Mouse (Mus musculus) testis, postnatal 10 days (tissue): ENCODE results near the gene Dcbld2.
"Not testable (repeated sequence)": the region's sequence is repeated elsewhere in the genome, so short reads cannot be mapped to it uniquely, and the experiment has no call there.

ENCODE experiments used
- DNase-seq: peaks from one replicate; pipeline ENCODE4 v3.0.0; 2021; ENCODE audit warnings: low spot score

Gene Dcbld2

GRCm38 (mm10) chr16:58450648-58451047, 42.4 kb downstream of the Dcbld2 start:
- no peak for DNase-seq

- no peak for DNase-seq
These were observed 43.4 kb downstream of the Dcbld2 start for GRCm38 (mm10) chr16:58451647-58452046.

- no peak for DNase-seq
These were observed 44.9 kb downstream of the Dcbld2 start for GRCm38 (mm10) chr16:58453138-58453537.

GRCm38 (mm10) chr16:58453820-58454219, 45.6 kb downstream of the Dcbld2 start:
- no peak for DNase-seq

- peak; percentile 69 for DNase-seq
These were observed 46.4 kb downstream of the Dcbld2 start for GRCm38 (mm10) chr16:58454617-58455016.

GRCm38 (mm10) chr16:58455118-58455517, 46.9 kb downstream of the Dcbld2 start:
- no peak for DNase-seq

- no peak for DNase-seq
These were observed 48.2 kb downstream of the Dcbld2 start for GRCm38 (mm10) chr16:58456445-58456844.

GRCm38 (mm10) chr16:58456991-58457390, 48.7 kb downstream of the Dcbld2 start:
- DNase-seq, result no peak

- DNase-seq, result not testable (repeated sequence)
These were observed 51.7 kb downstream of the Dcbld2 start for GRCm38 (mm10) chr16:58459966-58460365.

GRCm38 (mm10) chr16:58460386-58460785, 52.1 kb downstream of the Dcbld2 start:
- no peak for DNase-seq

- no peak for DNase-seq
These were observed 53.7 kb downstream of the Dcbld2 start for GRCm38 (mm10) chr16:58461856-58462518.

- DNase-seq, result no peak
These were observed 54.3 kb downstream of the Dcbld2 start for GRCm38 (mm10) chr16:58462519-58462918.

GRCm38 (mm10) chr16:58464051-58464450, 55.8 kb downstream of the Dcbld2 start:
- DNase-seq, result no peak

- DNase-seq, result no peak
These were observed 57.2 kb downstream of the Dcbld2 start for GRCm38 (mm10) chr16:58465412-58465811.

GRCm38 (mm10) chr16:58470061-58470460, 61.8 kb downstream of the Dcbld2 start:
- DNase-seq, result no peak

GRCm38 (mm10) chr16:58470841-58471240, 62.6 kb downstream of the Dcbld2 start:
- DNase-seq, result no peak

- DNase-seq, result no peak
These were observed 66.6 kb downstream of the Dcbld2 start for GRCm38 (mm10) chr16:58474875-58475274.

GRCm38 (mm10) chr16:58475544-58476154, 67.4 kb downstream of the Dcbld2 start:
- no peak for DNase-seq

GRCm38 (mm10) chr16:58476363-58476762, 68.1 kb downstream of the Dcbld2 start:
- DNase-seq, result no peak

- no peak for DNase-seq
These were observed 71.7 kb downstream of the Dcbld2 start for GRCm38 (mm10) chr16:58479898-58480448.

- no peak for DNase-seq
These were observed 73.1 kb downstream of the Dcbld2 start for GRCm38 (mm10) chr16:58481219-58481905.

- DNase-seq, result no peak
These were observed 73.6 kb downstream of the Dcbld2 start for GRCm38 (mm10) chr16:58481906-58482270.

- no peak for DNase-seq
These were observed 74.1 kb downstream of the Dcbld2 start for GRCm38 (mm10) chr16:58482296-58482695.
